Mouse (Mus musculus) kidney, postnatal 0 days (tissue): ENCODE data around the gene Card6. TPM values are rescaled to one million over a fixed set of nuclear protein-coding genes. Genes with fewer than 3 reads are reported as not detected.
A peak's percentile ranks its signal among the peaks of the same experiment; 100 is the strongest.

Source experiments
- ATAC-seq: fragments of 200-750 bp; cut with Nextera tagmentation; replicated peaks from 2 replicates; pipeline ENCODE4 v1.8.0; 2017; ENCODE audit warnings: low read depth, moderate number of reproducible peaks, moderate TSS enrichment, moderate library complexity; ENCODE audit not compliant: low FRiP score
- DNase-seq: peaks from one replicate; pipeline ENCODE4 v3.0.0-alpha.2; 2016; ENCODE audit warnings: low spot score
- H3K27ac ChIP-seq: fragments of 300-500 bp; sonication (generic); 2 replicates; pipeline ENCODE4 v1.5.1; 2014; ENCODE audit warnings: mild to moderate bottlenecking
- H3K27me3 ChIP-seq: fragments of 300-500 bp; sonication (generic); 2 replicates; pipeline ENCODE4 v1.6.1; 2014; ENCODE audit warnings: low read length, mixed read lengths; ENCODE audit not compliant: insufficient read depth
- H3K36me3 ChIP-seq: fragments of 300-500 bp; sonication (generic); 2 replicates; pipeline ENCODE4 v1.6.1; 2014; ENCODE audit warnings: low read length, mixed read lengths; ENCODE audit not compliant: insufficient read depth
- H3K4me1 ChIP-seq: fragments of 300-500 bp; sonication (generic); replicated peaks from 2 replicates; pipeline ENCODE4 v1.6.1; 2014; ENCODE audit warnings: antibody characterized with exemption, low read length, mixed read lengths; ENCODE audit not compliant: insufficient read depth
- H3K4me2 ChIP-seq: fragments of 300-500 bp; sonication (generic); 2 replicates; pipeline ENCODE4 v1.6.1; 2014; ENCODE audit warnings: mild to moderate bottlenecking, low read length, moderate library complexity, mixed read lengths
- H3K4me3 ChIP-seq: fragments of 300-500 bp; sonication (generic); replicated peaks from 2 replicates; pipeline ENCODE4 v1.5.1; 2014; ENCODE audit warnings: low read depth, low read length
- H3K9ac ChIP-seq: fragments of 300-500 bp; sonication (generic); 2 replicates; pipeline ENCODE4 v1.6.1; 2014; ENCODE audit warnings: low read depth, low read length
- H3K9me3 ChIP-seq: fragments of 300-500 bp; sonication (generic); replicated peaks from 2 replicates; pipeline ENCODE4 v1.6.1; 2016; ENCODE audit warnings: low read length, inconsistent platforms, mixed read lengths
- CTCF ChIP-seq: IDR thresholded peaks from 2 replicates; pipeline ENCODE4 v1.5.1; 2016; ENCODE audit warnings: antibody characterized with exemption, low read depth, mild to moderate bottlenecking, moderate library complexity
- WGBS: fragments of 180-500 bp; shearing (Covaris S2); extraction: QIAGEN DNeasy Blood & Tissue Kit; methylation state at CpG from one replicate; pipeline ENCODE4 v1.1.7; 2014; 5-methylcytosine and 5-hydroxymethylcytosine counted together
- polyA plus RNA-seq: library from polyadenylated mRNA; unstranded; fragments of >200 nt; fragmentation: Nextera tagmentation; extraction: Ambion mirVana; gene quantifications from 2 replicates; pipeline ENCODE4 v1.2.1, GENCODE M21; 2015

The Card6 gene
- polyA plus RNA-seq, 1 experiment from 2014 or later = 1.4 TPM

GRCm38 (mm10) chr15:5129111-5129805 lies 20.9 kb upstream of the Card6 start:
- no peaks in the 10 kb centered on the region for H3K4me1 ChIP-seq
- 85% methylated on average over 12 of the region's 12 CpGs for WGBS
- DNase-seq = no peak
- ATAC-seq = no peak
- H3K9me3 ChIP-seq = no peaks in the 10 kb centered on the region
- H3K4me2 ChIP-seq = no peak overlapping the region
- H3K36me3 ChIP-seq = peaks cover 9% of the 10 kb centered on the region
- no peak overlapping the region for H3K9ac ChIP-seq
- no peak for TF ChIP-seq CTCF
- H3K27me3 ChIP-seq = no peaks in the 10 kb centered on the region
- H3K27ac ChIP-seq = no peak overlapping the region
- no peak overlapping the region for H3K4me3 ChIP-seq

- Histone ChIP-seq H3K27me3 (no peaks in the 10 kb centered on the region), H3K9me3 (no peaks in the 10 kb centered on the region), H3K4me1 (no peaks in the 10 kb centered on the region), H3K9ac (no peak overlapping the region), H3K27ac (no peak overlapping the region), H3K4me3 (no peak overlapping the region), H3K4me2 (no peak overlapping the region), H3K36me3 (peaks cover 11% of the 10 kb centered on the region)
- TF ChIP-seq CTCF = no peak
- no peak for ATAC-seq
- WGBS = 61% methylated on average over 5 of the region's 5 CpGs
- no peak for DNase-seq
These were observed 20.0 kb upstream of the Card6 start for GRCm38 (mm10) chr15:5128176-5128940.

GRCm38 (mm10) chr15:5127487-5127886 lies 19.1 kb upstream of the Card6 start:
- ATAC-seq = no peak
- H3K27me3 ChIP-seq = no peaks in the 10 kb centered on the region
- 82% methylated on average over 2 of the region's 2 CpGs for WGBS
- no peak for TF ChIP-seq CTCF
- H3K36me3 ChIP-seq = peaks cover 11% of the 10 kb centered on the region
- no peak for DNase-seq
- no peak overlapping the region for H3K4me3 ChIP-seq
- H3K4me2 ChIP-seq = no peak overlapping the region
- H3K4me1 ChIP-seq = no peaks in the 10 kb centered on the region
- H3K27ac ChIP-seq = no peak overlapping the region
- H3K9ac ChIP-seq = no peak overlapping the region
- H3K9me3 ChIP-seq = no peaks in the 10 kb centered on the region

- H3K9ac ChIP-seq = no peak overlapping the region
- H3K4me2 ChIP-seq = no peak overlapping the region
- H3K4me3 ChIP-seq = no peak overlapping the region
- TF ChIP-seq CTCF = no peak
- H3K36me3 ChIP-seq = peaks cover 16% of the 10 kb centered on the region
- no peaks in the 10 kb centered on the region for H3K4me1 ChIP-seq
- ATAC-seq (no peak), DNase-seq (no peak)
- 80% methylated on average over 4 of the region's 4 CpGs for WGBS
- H3K9me3 ChIP-seq = no peaks in the 10 kb centered on the region
- no peak overlapping the region for H3K27ac ChIP-seq
- no peaks in the 10 kb centered on the region for H3K27me3 ChIP-seq
These were observed 18.1 kb upstream of the Card6 start for GRCm38 (mm10) chr15:5126456-5126855.

GRCm38 (mm10) chr15:5121535-5122313 lies 13.4 kb upstream of the Card6 start:
- Histone ChIP-seq H3K4me2 (no peak overlapping the region), H3K9me3 (no peaks in the 10 kb centered on the region), H3K36me3 (peaks cover 41% of the 10 kb centered on the region), H3K4me3 (no peak overlapping the region), H3K9ac (no peak overlapping the region), H3K27ac (no peak overlapping the region), H3K27me3 (no peaks in the 10 kb centered on the region), H3K4me1 (no peaks in the 10 kb centered on the region)
- 87% methylated on average over 12 of the region's 12 CpGs for WGBS
- DNase-seq (no peak), ATAC-seq (no peak)
- no peak for TF ChIP-seq CTCF

GRCm38 (mm10) chr15:5119707-5120106 lies 11.4 kb upstream of the Card6 start:
- 90% methylated on average over 2 of the region's 2 CpGs for WGBS
- DNase-seq (peak; percentile 38), ATAC-seq (no peak)
- H3K27me3 ChIP-seq = no peaks in the 10 kb centered on the region
- H3K36me3 ChIP-seq = peaks cover 36% of the 10 kb centered on the region
- H3K4me2 ChIP-seq = no peak overlapping the region
- peak; percentile 53 for TF ChIP-seq CTCF
- no peak overlapping the region for H3K27ac ChIP-seq
- no peaks in the 10 kb centered on the region for H3K4me1 ChIP-seq
- H3K9ac ChIP-seq = no peak overlapping the region
- H3K4me3 ChIP-seq = no peak overlapping the region
- no peaks in the 10 kb centered on the region for H3K9me3 ChIP-seq
